ENCODE assay signal across 11 mouse cellular contexts in genomic region chr12:25865063-25865462, GRCm38 (mm10).
A peak's percentile ranks its signal among the peaks of the same experiment; 100 is the strongest.
DNase-seq lines count a peak whose midpoint lies in the region; ATAC-seq lines count a peak whose summit lies in the region.
"Had no signal": no experiment of that assay in that cellular context is flagged by ENCODE, and none has a peak within 500 bp of the region (broad histone marks: within the 10 kb centered on the region; RNA-seq: fewer than 3 reads in every experiment).

No protein-coding gene starts in this region.

- H3K27me3 ChIP-seq in heart, embryonic 10.5 days (ENCODE audit: insufficient read depth, poor library complexity, severe bottlenecking) = no peaks in the 10 kb centered on the region
- H3K27me3 ChIP-seq in midbrain, embryonic 15.5 days (replicated peaks) = no peaks in the 10 kb centered on the region
- H3K27me3 ChIP-seq in midbrain, embryonic 13.5 days = no peaks in the 10 kb centered on the region
- H3K27me3 ChIP-seq in forebrain, embryonic 16.5 days (replicated peaks; ENCODE audit: control insufficient read depth, insufficient read depth, low read length) = no peaks in the 10 kb centered on the region

- H3K4me3 ChIP-seq in heart, embryonic 10.5 days = no peak overlapping the region
- no peak overlapping the region for H3K4me3 ChIP-seq in midbrain, embryonic 15.5 days
- no peak overlapping the region for H3K4me3 ChIP-seq in midbrain, embryonic 13.5 days (replicated peaks)
- H3K4me3 ChIP-seq in forebrain, embryonic 16.5 days (replicated peaks; ENCODE audit: low read length) = no peak overlapping the region

- WGBS in heart, embryonic 10.5 days = 74% methylated on average over 3 of the region's 3 CpGs
- WGBS in midbrain, embryonic 15.5 days = 83% methylated on average over 3 of the region's 3 CpGs
- 86% methylated on average over 3 of the region's 3 CpGs for WGBS in midbrain, embryonic 13.5 days
- WGBS in forebrain, embryonic 16.5 days = 58% methylated on average over 3 of the region's 3 CpGs

- H3K36me3 ChIP-seq in heart, embryonic 10.5 days = no peaks in the 10 kb centered on the region
- H3K36me3 ChIP-seq in midbrain, embryonic 15.5 days (replicated peaks) = no peaks in the 10 kb centered on the region
- H3K36me3 ChIP-seq in midbrain, embryonic 13.5 days = no peaks in the 10 kb centered on the region
- H3K36me3 ChIP-seq in forebrain, embryonic 16.5 days (ENCODE audit: control insufficient read depth, insufficient read depth) = no peaks in the 10 kb centered on the region

- no peak overlapping the region for H3K27ac ChIP-seq in heart, embryonic 10.5 days
- no peak overlapping the region for H3K27ac ChIP-seq in midbrain, embryonic 15.5 days
- no peak overlapping the region for H3K27ac ChIP-seq in midbrain, embryonic 13.5 days
- H3K27ac ChIP-seq in forebrain, embryonic 16.5 days (ENCODE audit: low read length) = peak overlapping the region; percentile 43
- H3K27ac ChIP-seq: kidney, postnatal 0 days; stomach, postnatal 0 days had no signal

- H3K4me2 ChIP-seq in midbrain, embryonic 15.5 days = no peak overlapping the region
- H3K4me2 ChIP-seq in midbrain, embryonic 13.5 days (replicated peaks) = no peak overlapping the region
- H3K4me2 ChIP-seq in forebrain, embryonic 16.5 days (ENCODE audit: low read length) = no peak overlapping the region
- H3K4me2 ChIP-seq: lung, embryonic 14.5 days had no signal

- no peak overlapping the region for H3K9ac ChIP-seq in midbrain, embryonic 15.5 days
- H3K9ac ChIP-seq in midbrain, embryonic 13.5 days (replicated peaks) = no peak overlapping the region
- H3K9ac ChIP-seq in forebrain, embryonic 16.5 days (replicated peaks; ENCODE audit: low read depth, low read length) = no peak overlapping the region
- H3K9ac ChIP-seq: lung, embryonic 14.5 days had no signal

- no peaks in the 10 kb centered on the region for H3K9me3 ChIP-seq in heart, embryonic 10.5 days
- no peaks in the 10 kb centered on the region for H3K9me3 ChIP-seq in midbrain, embryonic 15.5 days
- no peaks in the 10 kb centered on the region for H3K9me3 ChIP-seq in midbrain, embryonic 13.5 days
- H3K9me3 ChIP-seq in forebrain, embryonic 16.5 days (ENCODE audit: control insufficient read depth, low read length) = peaks cover 3% of the 10 kb centered on the region; the same call in 1 of the 2 replicates

- peak; percentile 92 for DNase-seq in heart, adult 11 months
- DNase-seq in heart, embryonic 10.5 days (ENCODE audit: low spot score) = no peak
- peak; percentile 20 for DNase-seq in skeletal muscle tissue, adult 2 months (ENCODE audit: low read depth, low spot score)
- no peak for DNase-seq in right cerebral cortex, postnatal 14 days
- DNase-seq in frontal cortex, postnatal 36 days (ENCODE audit: low spot score in 2 of 2) = no peak

- ATAC-seq in midbrain, embryonic 15.5 days (replicated peaks) = 0 out of 2 replicates have a peak, but pooled peaks have one; percentile 48
- ATAC-seq in midbrain, embryonic 13.5 days = no peak
- ATAC-seq in forebrain, embryonic 16.5 days = peak; percentile 90

- no peaks in the 10 kb centered on the region for H3K4me1 ChIP-seq in heart, embryonic 10.5 days
- no peaks in the 10 kb centered on the region for H3K4me1 ChIP-seq in midbrain, embryonic 15.5 days
- H3K4me1 ChIP-seq in midbrain, embryonic 13.5 days (replicated peaks) = no peaks in the 10 kb centered on the region
- peaks cover 2% of the 10 kb centered on the region; the same call in 1 of the 2 replicates for H3K4me1 ChIP-seq in forebrain, embryonic 16.5 days (replicated peaks; ENCODE audit: control insufficient read depth, insufficient read depth, low read length)

Comparison
In these comparisons a context has a peak if more than half of its experiments do, and no peak if none do; other contexts are left out.
1. DNase-seq: peak in heart, adult 11 months (single experiment) and skeletal muscle tissue, adult 2 months (single experiment); none in heart, embryonic 10.5 days (single experiment), right cerebral cortex, postnatal 14 days (single experiment) and frontal cortex, postnatal 36 days (0 of 2).